Mouse (Mus musculus) lung, embryonic 15.5 days (tissue): ENCODE data around the gene Wnt16. TPM values are rescaled to one million over a fixed set of nuclear protein-coding genes. Genes with fewer than 3 reads are reported as not detected.

Experiments
- polyA plus RNA-seq: library from polyadenylated mRNA; unstranded; fragments of >200 nt; fragmentation: Nextera tagmentation; extraction: Ambion mirVana; gene quantifications from 2 replicates; pipeline ENCODE4 v1.2.1, GENCODE M21; 2015

The Wnt16 gene
- polyA plus RNA-seq, 1 experiment from 2014 or later: 0.20 TPM

Other genes with a start within 250 kb of the Wnt16 start
- 74.0 and 84.1 TPM in 2 replicates for gene Fam3c, start 68.0 kb downstream of the Wnt16 start, polyA plus RNA-seq